Mouse (Mus musculus) forebrain, embryonic 14.5 days (tissue): ENCODE measurements around the gene Cdk2. TPM values are rescaled to one million over a fixed set of nuclear protein-coding genes. Genes with fewer than 3 reads are reported as not detected.

Source experiments
- ATAC-seq: fragments of 200-750 bp; cut with Nextera tagmentation; 2 replicates; pipeline ENCODE4 v1.8.0; 2017; ENCODE audit warnings: mild to moderate bottlenecking, moderate library complexity
- DNase-seq: peaks from one replicate; pipeline ENCODE4 v3.0.0-alpha.2; 2015; ENCODE audit warnings: low spot score
- H3K27ac ChIP-seq: fragments of 300-500 bp; sonication (generic); 2 replicates; pipeline ENCODE4 v1.5.1; 2014; ENCODE audit warnings: low read depth, mild to moderate bottlenecking, control low read depth, low read length, moderate library complexity
- H3K27me3 ChIP-seq: fragments of 300-500 bp; sonication (generic); replicated peaks from 2 replicates; pipeline ENCODE4 v1.6.1; 2014; ENCODE audit warnings: low read length, control low read depth, mixed read lengths; ENCODE audit not compliant: control insufficient read depth, insufficient read depth
- H3K36me3 ChIP-seq: fragments of 300-500 bp; sonication (generic); 2 replicates; pipeline ENCODE4 v1.6.1; 2014; ENCODE audit warnings: low read length, control low read depth; ENCODE audit not compliant: control insufficient read depth, insufficient read depth
- H3K4me1 ChIP-seq: fragments of 300-500 bp; sonication (generic); 2 replicates; pipeline ENCODE4 v1.6.1; 2014; ENCODE audit warnings: antibody characterized with exemption, low read length, control low read depth; ENCODE audit not compliant: control insufficient read depth, insufficient read depth
- H3K4me2 ChIP-seq: fragments of 300-500 bp; sonication (generic); 2 replicates; pipeline ENCODE4 v1.6.1; 2014; ENCODE audit warnings: mild to moderate bottlenecking, control low read depth, low read length
- H3K4me3 ChIP-seq: fragments of 300-500 bp; sonication (generic); 2 replicates; pipeline ENCODE4 v1.5.1; 2014; ENCODE audit warnings: low read depth, low read length, control low read depth
- H3K9ac ChIP-seq: fragments of 300-500 bp; sonication (generic); 2 replicates; pipeline ENCODE4 v1.6.1; 2014; ENCODE audit warnings: mild to moderate bottlenecking, low read length, control low read depth, moderate library complexity
- H3K9me3 ChIP-seq: fragments of 300-500 bp; sonication (generic); replicated peaks from 2 replicates; pipeline ENCODE4 v1.6.1; 2016; ENCODE audit warnings: low read length, control low read depth, mixed read lengths; ENCODE audit not compliant: control insufficient read depth
- WGBS: fragments of 180-500 bp; shearing (Covaris S2); extraction: QIAGEN DNeasy Blood & Tissue Kit; methylation state at CpG from one replicate; pipeline ENCODE4 v1.1.7; 2014; 5-methylcytosine and 5-hydroxymethylcytosine counted together
- polyA plus RNA-seq: library from polyadenylated mRNA; unstranded; fragments of >200 nt; fragmentation: Nextera tagmentation; extraction: Ambion mirVana; gene quantifications from 2 replicates; pipeline ENCODE4 v1.2.1, GENCODE M21; 2014

Gene Cdk2
- polyA plus RNA-seq, 1 experiment from 2014 or later = 43.8 TPM

DNA sequence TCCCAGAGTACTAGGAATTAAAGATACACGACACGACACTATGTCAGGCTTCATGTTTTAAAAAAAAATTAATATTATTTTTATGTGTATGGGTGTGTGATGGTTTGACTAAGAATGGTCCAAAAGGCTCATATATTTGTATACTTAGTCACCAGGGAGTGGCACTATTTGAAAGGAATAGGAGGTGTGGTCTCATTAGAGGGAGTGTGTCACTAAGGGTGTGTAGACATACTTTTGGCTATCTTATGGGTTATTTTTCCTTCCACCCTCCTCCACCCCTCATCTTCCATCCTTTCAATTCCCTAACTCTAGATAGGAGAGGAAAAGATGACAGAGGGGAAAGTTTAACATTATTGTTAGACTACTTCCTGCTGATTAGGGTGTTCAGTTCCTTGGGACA is 39.0 kb downstream of the Cdk2 start:
- ATAC-seq (no peak), DNase-seq (no peak)
- no peaks in the 10 kb centered on the region for H3K36me3 ChIP-seq
- H3K9ac ChIP-seq = no peak overlapping the region
- no peak overlapping the region for H3K4me3 ChIP-seq
- no peaks in the 10 kb centered on the region for H3K9me3 ChIP-seq
- no peak overlapping the region for H3K4me2 ChIP-seq
- no peaks in the 10 kb centered on the region for H3K27me3 ChIP-seq
- no peak overlapping the region for H3K27ac ChIP-seq
- 0 out of 2 replicates have a peak, but pooled peaks cover 6% of the 10 kb centered on the region for H3K4me1 ChIP-seq
- 93% methylated on average over 2 of the region's 2 CpGs for WGBS

DNA sequence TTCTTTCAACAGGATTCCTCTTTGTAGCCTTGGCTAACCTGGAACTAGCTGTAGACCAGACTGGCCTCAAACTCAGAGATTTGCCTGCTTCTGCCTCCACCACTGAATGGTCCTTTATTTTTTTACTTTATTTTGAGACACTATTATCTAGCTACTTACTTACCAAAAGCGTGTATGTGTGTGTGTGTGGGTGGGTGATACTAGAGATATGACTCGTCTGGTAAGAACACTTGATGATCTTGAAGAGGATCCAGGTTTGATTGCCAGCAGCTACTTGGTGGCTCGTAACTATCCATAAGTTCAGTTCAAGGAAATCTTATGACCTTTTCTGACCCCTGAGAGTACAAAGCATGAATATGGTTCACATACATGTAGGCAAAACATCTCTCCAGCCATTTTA is 39.5 kb downstream of the Cdk2 start:
- WGBS = 86% methylated on average over 3 of the region's 3 CpGs
- Histone ChIP-seq H3K9me3 (no peaks in the 10 kb centered on the region), H3K27ac (no peak overlapping the region), H3K4me3 (no peak overlapping the region), H3K4me2 (no peak overlapping the region), H3K4me1 (0 out of 2 replicates have a peak, but pooled peaks cover 6% of the 10 kb centered on the region), H3K9ac (no peak overlapping the region), H3K36me3 (no peaks in the 10 kb centered on the region), H3K27me3 (no peaks in the 10 kb centered on the region)
- ATAC-seq (no peak), DNase-seq (no peak)

GRCm38 (mm10) chr10:128664808-128665207 is 40.0 kb downstream of the Cdk2 start:
- no peaks in the 10 kb centered on the region for H3K9me3 ChIP-seq
- no peak overlapping the region for H3K4me3 ChIP-seq
- WGBS = 72% methylated on average over 3 of the region's 3 CpGs

GRCm38 (mm10) chr10:128663441-128664220 is 41.2 kb downstream of the Cdk2 start:
- WGBS = 75% methylated on average over 5 of the region's 5 CpGs
- H3K27ac ChIP-seq = no peak overlapping the region
- H3K36me3 ChIP-seq = no peaks in the 10 kb centered on the region
- H3K9me3 ChIP-seq = no peaks in the 10 kb centered on the region
- no peak overlapping the region for H3K4me2 ChIP-seq
- no peak overlapping the region for H3K4me3 ChIP-seq
- H3K27me3 ChIP-seq = no peaks in the 10 kb centered on the region
- no peak for ATAC-seq
- H3K9ac ChIP-seq = no peak overlapping the region
- no peak for DNase-seq
- 0 out of 2 replicates have a peak, but pooled peaks cover 4% of the 10 kb centered on the region for H3K4me1 ChIP-seq

More at GRCm38 (mm10) chr10:128664808-128665207, 40.0 kb downstream of the Cdk2 start:
- Histone ChIP-seq H3K9ac (no peak overlapping the region), H3K4me1 (0 out of 2 replicates have a peak, but pooled peaks cover 6% of the 10 kb centered on the region), H3K27me3 (no peaks in the 10 kb centered on the region), H3K27ac (no peak overlapping the region), H3K36me3 (no peaks in the 10 kb centered on the region), H3K4me2 (no peak overlapping the region)
- no peak for DNase-seq
- ATAC-seq = no peak

DNA sequence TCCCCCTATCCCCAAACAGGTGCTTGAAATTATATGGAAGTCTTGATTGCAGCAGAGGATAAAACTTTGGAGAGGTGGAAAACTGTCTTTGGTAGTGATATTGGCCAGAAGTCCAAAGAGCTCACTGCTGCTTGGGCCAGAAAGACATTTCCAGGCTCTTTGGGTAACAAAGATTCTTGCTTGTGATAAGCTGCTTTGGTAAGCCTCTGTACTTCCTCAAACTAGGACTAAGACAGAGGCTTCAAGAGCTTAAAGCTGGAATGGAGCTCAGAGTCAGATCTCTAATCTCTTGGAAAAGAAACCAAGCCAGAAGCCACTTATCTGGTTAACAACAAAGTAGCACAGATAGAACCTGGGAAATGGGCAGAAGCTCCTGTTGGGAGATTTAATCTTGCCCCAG is 42.4 kb downstream of the Cdk2 start:
- no peaks in the 10 kb centered on the region for H3K4me1 ChIP-seq
- ATAC-seq = no peak

DNA sequence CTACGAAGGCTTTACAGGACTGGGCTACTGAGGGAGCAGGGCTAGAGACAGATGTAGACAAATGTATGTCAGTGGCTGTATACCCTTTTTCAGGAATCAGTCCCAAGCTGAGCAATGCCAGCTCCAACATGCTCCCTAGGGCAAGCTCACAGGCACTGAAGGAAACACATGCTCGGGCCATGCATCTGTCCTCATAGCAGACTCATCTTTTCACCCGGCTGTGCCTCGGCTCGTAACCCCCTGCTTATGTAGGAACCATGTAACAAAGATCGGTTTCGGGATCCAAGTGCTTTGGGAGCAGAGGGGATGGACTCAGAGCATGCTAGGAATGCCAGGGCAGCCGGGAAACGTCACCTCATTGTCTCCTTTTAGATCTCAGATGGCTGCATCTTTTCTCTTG is 45.3 kb downstream of the Cdk2 start:
- Histone ChIP-seq H3K36me3 (no peaks in the 10 kb centered on the region), H3K9ac (no peak overlapping the region), H3K27me3 (no peaks in the 10 kb centered on the region), H3K4me2 (no peak overlapping the region), H3K27ac (no peak overlapping the region), H3K9me3 (no peaks in the 10 kb centered on the region), H3K4me3 (no peak overlapping the region), H3K4me1 (no peaks in the 10 kb centered on the region)
- WGBS = 67% methylated on average over 9 of the region's 9 CpGs
- DNase-seq (no peak), ATAC-seq (no peak)

More for the DNA sequence above, 42.4 kb downstream of the Cdk2 start:
- Histone ChIP-seq H3K9ac (no peak overlapping the region), H3K27me3 (no peaks in the 10 kb centered on the region), H3K4me3 (no peak overlapping the region), H3K4me2 (no peak overlapping the region), H3K27ac (no peak overlapping the region), H3K9me3 (no peaks in the 10 kb centered on the region), H3K36me3 (no peaks in the 10 kb centered on the region)
- no peak for DNase-seq

GRCm38 (mm10) chr10:128657844-128658243 is 47.0 kb downstream of the Cdk2 start:
- no peak for ATAC-seq

GRCm38 (mm10) chr10:128656731-128657130 is 48.1 kb downstream of the Cdk2 start:
- Histone ChIP-seq H3K27me3 (no peaks in the 10 kb centered on the region), H3K9ac (no peak overlapping the region), H3K36me3 (no peaks in the 10 kb centered on the region), H3K9me3 (no peaks in the 10 kb centered on the region), H3K27ac (no peak overlapping the region), H3K4me1 (no peaks in the 10 kb centered on the region), H3K4me3 (no peak overlapping the region), H3K4me2 (no peak overlapping the region)
- WGBS = 96% methylated on average over 1 of the region's 1 CpGs
- DNase-seq = no peak
- no peak for ATAC-seq

More at GRCm38 (mm10) chr10:128657844-128658243, 47.0 kb downstream of the Cdk2 start:
- DNase-seq = no peak
- H3K27me3 ChIP-seq = no peaks in the 10 kb centered on the region
- WGBS = 59% methylated on average over 9 of the region's 9 CpGs
- no peak overlapping the region for H3K4me3 ChIP-seq
- no peaks in the 10 kb centered on the region for H3K4me1 ChIP-seq
- no peak overlapping the region for H3K27ac ChIP-seq
- H3K36me3 ChIP-seq = no peaks in the 10 kb centered on the region
- no peaks in the 10 kb centered on the region for H3K9me3 ChIP-seq
- H3K9ac ChIP-seq = no peak overlapping the region
- no peak overlapping the region for H3K4me2 ChIP-seq

GRCm38 (mm10) chr10:128655254-128655653 is 49.6 kb downstream of the Cdk2 start:
- ATAC-seq = no peak
- 89% methylated on average over 3 of the region's 3 CpGs for WGBS
- H3K4me3 ChIP-seq = no peak overlapping the region
- H3K9me3 ChIP-seq = no peaks in the 10 kb centered on the region
- no peak for DNase-seq
- H3K27ac ChIP-seq = no peak overlapping the region
- H3K9ac ChIP-seq = no peak overlapping the region
- H3K36me3 ChIP-seq = no peaks in the 10 kb centered on the region
- no peaks in the 10 kb centered on the region for H3K4me1 ChIP-seq
- no peak overlapping the region for H3K4me2 ChIP-seq
- no peaks in the 10 kb centered on the region for H3K27me3 ChIP-seq
